Mouse (Mus musculus) urinary bladder, postnatal 4 days (tissue): Measurements from ENCODE around the gene Mxd3.
A peak's percentile ranks its signal among the peaks of the same experiment; 100 is the strongest.

Experiments used
- DNase-seq, 2 experiments: peaks; one replicate each; pipeline ENCODE4 v3.0.0; 2021 to 2022; ENCODE audit warnings: low spot score in 2 of 2

The Mxd3 gene

GRCm38 (mm10) chr13:55332331-55332730 lies 2.7 kb upstream of the Mxd3 start:
- DNase-seq = no peak

- no peak for DNase-seq
These were observed 1.2 kb upstream of the Mxd3 start for GRCm38 (mm10) chr13:55330567-55331400.

GRCm38 (mm10) chr13:55329109-55329682 lies 427 bp downstream of the Mxd3 start:
- DNase-seq = peak in 1 of 2 experiments; percentile 49

- no peak for DNase-seq
These were observed 982 bp downstream of the Mxd3 start for GRCm38 (mm10) chr13:55328641-55329040.

GRCm38 (mm10) chr13:55328171-55328570 lies 1.5 kb downstream of the Mxd3 start:
- DNase-seq = no peak

- peak; percentile 76 to 82 for DNase-seq
These were observed 2.0 kb downstream of the Mxd3 start for GRCm38 (mm10) chr13:55327633-55328032.

GRCm38 (mm10) chr13:55327169-55327568 lies 2.5 kb downstream of the Mxd3 start:
- DNase-seq = no peak

- no peak for DNase-seq
These were observed 4.0 kb downstream of the Mxd3 start for GRCm38 (mm10) chr13:55325596-55325995.

GRCm38 (mm10) chr13:55322130-55322825 lies 7.3 kb downstream of the Mxd3 start:
- no peak for DNase-seq

GRCm38 (mm10) chr13:55321434-55322129 lies 8.0 kb downstream of the Mxd3 start, which contains the start of gene Rab24:
Rab24 (minus strand) TSS chr13:55321946.
- DNase-seq = peak; percentile 85 to 90

- no peak for DNase-seq
These were observed 9.6 kb downstream of the Mxd3 start, which contains the start of gene Prelid1 for GRCm38 (mm10) chr13:55319931-55320533. Prelid1 (plus strand) TSS chr13:55320500.

- DNase-seq = no peak
These were observed 11.3 kb downstream of the Mxd3 start for GRCm38 (mm10) chr13:55318351-55318750.

- DNase-seq = no peak
These were observed 14.7 kb downstream of the Mxd3 start for GRCm38 (mm10) chr13:55314891-55315412.

- DNase-seq = no peak
These were observed 16.6 kb downstream of the Mxd3 start for GRCm38 (mm10) chr13:55313051-55313450.

- DNase-seq = no peak
These were observed 17.5 kb downstream of the Mxd3 start for GRCm38 (mm10) chr13:55312028-55312630.

GRCm38 (mm10) chr13:55300913-55301312 lies 28.7 kb downstream of the Mxd3 start:
- DNase-seq = no peak

GRCm38 (mm10) chr13:55296760-55297159 lies 32.9 kb downstream of the Mxd3 start:
- no peak for DNase-seq

- DNase-seq = no peak
These were observed 40.8 kb downstream of the Mxd3 start for GRCm38 (mm10) chr13:55288854-55289253.

GRCm38 (mm10) chr13:55277646-55278045 lies 52.0 kb downstream of the Mxd3 start:
- no peak for DNase-seq

- no peak for DNase-seq
These were observed 52.4 kb downstream of the Mxd3 start for GRCm38 (mm10) chr13:55277203-55277602.
